Mouse (Mus musculus): Measurements from ENCODE around the gene Slc12a5. TPM values are rescaled to one million over a fixed set of nuclear protein-coding genes. Genes with fewer than 3 reads are reported as not detected.
A peak's percentile ranks its signal among the peaks of the same experiment; 100 is the strongest.

The Slc12a5 gene
- total RNA-seq, 2 experiments from 2014 or later = 0.36 to 0.53 TPM

GRCm38 (mm10) chr2:164930706-164931581 is 29.7 kb upstream of the Slc12a5 start:
- no peak overlapping the region for H3K4me3 ChIP-seq
- no peak overlapping the region for H3K27ac ChIP-seq
- no peak for DNase-seq
- TF ChIP-seq CTCF (IDR thresholded peaks at IDR 0.05) = no peak
- intact Hi-C loops (cut with DNase I) = no loop called here

DNA sequence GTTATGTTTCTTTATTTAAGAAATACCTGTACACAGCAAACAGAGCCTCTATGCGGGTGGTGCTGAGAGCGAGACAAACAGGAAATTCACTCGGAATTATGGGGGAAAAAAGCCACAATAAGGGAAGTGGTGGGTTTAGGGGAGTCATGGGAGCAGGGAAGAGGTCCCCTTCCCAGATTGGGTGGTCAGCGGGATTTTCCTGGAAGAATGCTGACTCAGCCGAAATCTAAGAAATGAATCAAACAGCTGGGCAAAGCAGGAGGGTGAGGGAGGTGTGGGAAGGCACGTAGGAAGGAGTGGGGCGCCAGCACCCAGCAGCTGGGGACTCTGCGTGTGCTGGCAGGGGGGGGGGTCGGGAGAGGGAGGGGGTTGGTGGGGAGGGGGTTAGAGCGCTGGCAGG is 27.1 kb upstream of the Slc12a5 start:
- H3K4me3 ChIP-seq = no peak overlapping the region

GRCm38 (mm10) chr2:164935991-164936390 is 24.6 kb upstream of the Slc12a5 start:
- Histone ChIP-seq H3K4me3 (no peak overlapping the region), H3K27ac (no peak overlapping the region)
- no peak for DNase-seq
- no peak for TF ChIP-seq CTCF (IDR thresholded peaks at IDR 0.05)
- intact Hi-C loops (cut with DNase I) = no loop called here

More for the DNA sequence above, 27.1 kb upstream of the Slc12a5 start:
- no peak overlapping the region for H3K27ac ChIP-seq
- TF ChIP-seq CTCF (IDR thresholded peaks at IDR 0.05) = no peak
- DNase-seq = no peak
- intact Hi-C loops (cut with DNase I) = no loop called here

- Histone ChIP-seq H3K4me3 (peak overlapping the region; percentile 65), H3K27ac (no peak overlapping the region)
- no peak for DNase-seq
- no peak for TF ChIP-seq CTCF (IDR thresholded peaks at IDR 0.05)
- intact Hi-C loops (cut with DNase I) = no loop called here
These were observed 22.2 kb upstream of the Slc12a5 start for GRCm38 (mm10) chr2:164938146-164939091.

DNA sequence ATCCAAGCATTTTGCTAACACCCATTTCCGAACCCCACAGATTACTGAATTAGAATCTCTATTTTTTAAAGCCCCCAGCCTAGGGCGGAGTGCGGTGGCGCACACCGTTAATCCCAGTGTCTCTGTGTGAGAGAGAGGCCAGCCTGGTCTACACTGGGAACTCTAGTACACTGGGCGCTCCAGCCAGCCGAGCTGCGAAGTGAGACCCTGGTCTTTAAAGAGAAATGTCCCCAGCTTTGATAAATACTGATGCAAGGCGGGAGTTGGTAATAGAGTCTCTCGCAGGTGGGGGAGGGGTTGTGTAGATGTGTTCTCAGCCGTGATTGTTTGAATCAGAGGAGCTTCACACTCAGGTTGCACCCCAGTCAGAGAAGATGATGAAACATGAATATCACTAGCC is 21.5 kb upstream of the Slc12a5 start:
- H3K4me3 ChIP-seq = peak overlapping the region; percentile 65
- DNase-seq = no peak
- no peak overlapping the region for H3K27ac ChIP-seq
- intact Hi-C loops (cut with DNase I) = no loop called here
- no peak for TF ChIP-seq CTCF (IDR thresholded peaks at IDR 0.05)

GRCm38 (mm10) chr2:164940140-164940830 is 20.3 kb upstream of the Slc12a5 start, which contains the start of gene Mmp9:
TSS of gene Mmp9 (plus strand) at chr2:164940780.
- no peak for TF ChIP-seq CTCF (IDR thresholded peaks at IDR 0.05)
- Histone ChIP-seq H3K4me3 (no peak within 1 kb of the TSS), H3K27ac (no peak within 1 kb of the TSS)
- intact Hi-C loops (cut with DNase I) = no loop called here
- DNase-seq = no peak

DNA sequence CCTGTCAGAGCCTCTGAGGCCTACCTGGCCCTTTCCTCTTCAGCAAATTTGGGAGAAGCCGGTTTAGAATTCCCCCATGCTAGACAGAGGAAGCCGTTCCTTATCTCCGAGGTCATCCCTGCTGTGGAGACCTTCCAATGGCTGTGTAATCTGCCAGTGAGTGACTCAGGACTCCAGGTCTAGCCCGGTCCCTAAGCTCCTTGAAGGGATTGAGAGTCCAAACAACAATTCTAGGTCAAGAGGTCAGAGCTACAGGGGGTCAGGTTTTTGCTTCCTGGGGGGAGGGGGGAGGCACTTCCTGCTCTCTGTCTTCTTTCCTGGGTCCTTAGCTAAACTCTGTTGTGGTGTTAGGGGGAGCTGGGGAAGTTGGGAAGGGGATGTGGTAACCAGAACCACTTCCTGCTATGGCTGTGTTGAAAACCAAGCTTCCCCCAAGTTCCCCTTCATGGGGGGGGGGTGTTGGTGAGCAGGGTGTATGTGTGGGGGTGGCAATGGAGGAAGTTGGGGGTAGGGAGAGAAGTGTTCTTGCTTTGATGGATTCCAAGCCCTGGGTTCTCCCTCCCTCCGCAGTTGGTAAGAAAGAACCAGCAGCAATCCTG is 17.8 kb upstream of the Slc12a5 start:
- no peak for DNase-seq
- no peak for TF ChIP-seq CTCF (IDR thresholded peaks at IDR 0.05)
- intact Hi-C loops (cut with DNase I) = no loop called here
- no peak overlapping the region for H3K4me3 ChIP-seq
- H3K27ac ChIP-seq = no peak overlapping the region

GRCm38 (mm10) chr2:164947506-164947905 is 13.1 kb upstream of the Slc12a5 start:
- no peak for TF ChIP-seq CTCF (IDR thresholded peaks at IDR 0.05)
- intact Hi-C loops (cut with DNase I) = no loop called here
- Histone ChIP-seq H3K4me3 (no peak overlapping the region), H3K27ac (no peak overlapping the region)
- no peak for DNase-seq

GRCm38 (mm10) chr2:164947930-164948329 is 12.7 kb upstream of the Slc12a5 start:
- Histone ChIP-seq H3K27ac (no peak overlapping the region), H3K4me3 (peak overlapping the region; percentile 23; the same call in 1 of the 2 replicates)
- TF ChIP-seq CTCF (IDR thresholded peaks at IDR 0.05) = no peak
- intact Hi-C loops (cut with DNase I) = no loop called here
- no peak for DNase-seq

GRCm38 (mm10) chr2:164948962-164949361 is 11.6 kb upstream of the Slc12a5 start:
- no peak for TF ChIP-seq CTCF (IDR thresholded peaks at IDR 0.05)
- H3K4me3 ChIP-seq = peak overlapping the region; percentile 17
- H3K27ac ChIP-seq = no peak overlapping the region
- DNase-seq = no peak
- intact Hi-C loops (cut with DNase I) = no loop called here

DNA sequence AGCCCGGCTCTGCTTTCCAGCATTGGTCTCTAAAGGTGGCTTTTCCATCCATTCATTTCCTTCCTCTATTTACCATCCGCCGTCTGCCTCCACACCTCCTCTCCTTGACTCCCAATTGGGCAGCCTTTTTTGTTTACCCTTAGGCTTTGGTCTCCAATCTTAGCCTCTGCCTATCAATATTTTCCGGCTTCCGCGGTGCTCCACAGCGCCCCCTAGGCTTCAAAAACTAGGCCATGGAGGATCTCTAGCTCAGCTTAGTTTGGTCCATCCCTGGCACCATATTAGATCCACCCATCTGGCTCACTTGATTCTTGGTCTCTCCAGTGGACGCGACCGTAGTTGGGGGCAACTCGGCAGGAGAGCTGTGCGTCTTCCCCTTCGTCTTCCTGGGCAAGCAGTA is 10.1 kb upstream of the Slc12a5 start:
- H3K27ac ChIP-seq = no peak overlapping the region
- no peak for DNase-seq
- intact Hi-C loops (cut with DNase I) = no loop called here
- no peak overlapping the region for H3K4me3 ChIP-seq
- peak; percentile 40 for TF ChIP-seq CTCF (IDR thresholded peaks at IDR 0.05)

DNA sequence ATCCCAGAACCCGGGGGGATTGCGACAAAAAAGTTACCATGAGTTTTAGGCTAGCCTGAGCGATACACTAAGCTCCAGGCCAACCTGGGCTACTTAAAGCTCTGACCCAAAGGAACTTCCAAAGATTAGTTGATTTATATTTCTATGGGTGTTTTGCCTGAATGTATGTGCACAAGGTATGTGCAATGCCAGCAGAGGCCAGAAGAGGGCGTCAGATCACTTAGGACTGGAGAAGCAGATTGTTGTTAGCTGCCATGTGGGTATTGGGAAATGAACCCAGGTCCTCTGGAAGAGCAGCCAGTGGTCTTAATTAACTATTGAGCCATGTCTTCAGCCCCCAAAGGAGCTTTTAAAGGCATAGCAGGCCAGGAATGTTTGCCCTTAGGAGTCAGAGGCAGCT is 8.9 kb upstream of the Slc12a5 start:
- peak; percentile 21; the same call in 1 of the 2 replicates for TF ChIP-seq CTCF (IDR thresholded peaks at IDR 0.05)
- H3K4me3 ChIP-seq = no peak overlapping the region
- no peak for DNase-seq
- intact Hi-C loops (cut with DNase I) = no loop called here
- H3K27ac ChIP-seq = no peak overlapping the region

Data from gastrocnemius, adult 2 months (tissue).